Mouse (Mus musculus) heart, embryonic 16.5 days (tissue): ENCODE results near the gene Tssk4. TPM values are rescaled to one million over a fixed set of nuclear protein-coding genes. Genes with fewer than 3 reads are reported as not detected.

Source experiments
- ATAC-seq: fragments of 200-750 bp; cut with Nextera tagmentation; replicated peaks from 2 replicates; pipeline ENCODE4 v1.8.0; 2017; ENCODE audit warnings: moderate number of reproducible peaks; ENCODE audit not compliant: insufficient read depth, low FRiP score; ENCODE audit errors: extremely low read depth
- H3K27ac ChIP-seq: fragments of 300-500 bp; sonication (generic); 2 replicates; pipeline ENCODE4 v1.5.1; 2014; ENCODE audit warnings: mild to moderate bottlenecking, low read length, control low read depth, moderate library complexity
- H3K27me3 ChIP-seq: fragments of 300-500 bp; sonication (generic); 2 replicates; pipeline ENCODE4 v1.6.1; 2014; ENCODE audit warnings: low read length, mixed read lengths; ENCODE audit not compliant: control insufficient read depth, insufficient read depth
- H3K36me3 ChIP-seq: fragments of 300-500 bp; sonication (generic); 2 replicates; pipeline ENCODE4 v1.6.1; 2014; ENCODE audit not compliant: control insufficient read depth, insufficient read depth
- H3K4me1 ChIP-seq: fragments of 300-500 bp; sonication (generic); 2 replicates; pipeline ENCODE4 v1.6.1; 2014; ENCODE audit warnings: low read length, mixed read lengths; ENCODE audit not compliant: control insufficient read depth, insufficient read depth
- H3K4me2 ChIP-seq: fragments of 300-500 bp; sonication (generic); 2 replicates; pipeline ENCODE4 v1.6.1; 2014; ENCODE audit warnings: low read depth, mild to moderate bottlenecking, control low read depth, low read length
- H3K4me3 ChIP-seq: fragments of 300-500 bp; sonication (generic); 2 replicates; pipeline ENCODE4 v1.5.1; 2014; ENCODE audit warnings: mild to moderate bottlenecking, control low read depth, low read length
- H3K9ac ChIP-seq: fragments of 300-500 bp; sonication (generic); 2 replicates; pipeline ENCODE4 v1.6.1; 2014; ENCODE audit warnings: low read length, control low read depth
- H3K9me3 ChIP-seq: fragments of 300-500 bp; sonication (generic); replicated peaks from 2 replicates; pipeline ENCODE4 v1.6.1; 2016; ENCODE audit warnings: low read length; ENCODE audit not compliant: control insufficient read depth
- WGBS: fragments of 180-500 bp; shearing (Covaris S2); extraction: QIAGEN DNeasy Blood & Tissue Kit; methylation state at CpG from one replicate; pipeline ENCODE4 v1.1.7; 2014; 5-methylcytosine and 5-hydroxymethylcytosine counted together
- polyA plus RNA-seq: library from polyadenylated mRNA; unstranded; fragments of >200 nt; fragmentation: Nextera tagmentation; extraction: Ambion mirVana; gene quantifications from 2 replicates; pipeline ENCODE4 v1.2.1, GENCODE M21; 2015

Gene Tssk4
- polyA plus RNA-seq, 1 experiment from 2014 or later, result 0.22 TPM

GRCm38 (mm10) chr14:55615876-55616275 lies 34.1 kb upstream of the Tssk4 start:
- ATAC-seq, result no peak
- 53% methylated on average over 2 of the region's 2 CpGs for WGBS
- H3K36me3 ChIP-seq, result no peaks in the 10 kb centered on the region
- H3K9me3 ChIP-seq, result no peaks in the 10 kb centered on the region
- no peaks in the 10 kb centered on the region for H3K27me3 ChIP-seq
- no peak overlapping the region for H3K27ac ChIP-seq
- H3K4me2 ChIP-seq, result no peak overlapping the region
- peaks cover 10% of the 10 kb centered on the region for H3K4me1 ChIP-seq
- H3K9ac ChIP-seq, result no peak overlapping the region
- no peak overlapping the region for H3K4me3 ChIP-seq

DNA sequence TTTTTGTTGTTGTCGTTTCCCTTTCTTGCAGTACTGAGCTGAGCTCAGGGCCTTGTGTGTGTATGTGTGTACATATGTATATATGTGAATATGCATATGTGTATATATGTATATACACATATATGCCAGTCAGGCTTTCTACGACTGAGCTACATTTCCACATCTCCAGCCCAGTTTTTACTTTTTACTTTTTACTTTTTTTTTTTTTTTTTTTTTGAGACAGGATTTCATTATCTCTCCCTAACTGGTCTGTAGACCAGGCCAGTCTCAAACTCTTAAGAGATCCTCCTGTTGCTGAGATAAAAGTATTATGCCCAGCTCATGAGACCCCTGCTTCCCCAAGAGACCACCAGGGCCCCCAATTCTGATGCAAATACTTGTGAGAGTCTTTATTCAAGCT lies 33.1 kb upstream of the Tssk4 start:
- Histone ChIP-seq H3K27me3 (no peaks in the 10 kb centered on the region), H3K27ac (no peak overlapping the region), H3K4me2 (no peak overlapping the region), H3K4me1 (peaks cover 10% of the 10 kb centered on the region), H3K9ac (no peak overlapping the region), H3K36me3 (no peaks in the 10 kb centered on the region), H3K9me3 (no peaks in the 10 kb centered on the region), H3K4me3 (no peak overlapping the region)
- no peak for ATAC-seq
- 84% methylated on average over 2 of the region's 2 CpGs for WGBS

- Histone ChIP-seq H3K27me3 (no peaks in the 10 kb centered on the region), H3K4me1 (peaks cover 10% of the 10 kb centered on the region), H3K36me3 (no peaks in the 10 kb centered on the region), H3K9ac (peak within 1 kb of the TSS; percentile 38), H3K4me3 (peak within 1 kb of the TSS; percentile 33), H3K27ac (0 out of 2 replicates have a peak within 1 kb of the TSS, but pooled peaks have one; percentile 16), H3K9me3 (no peaks in the 10 kb centered on the region), H3K4me2 (peak within 1 kb of the TSS; percentile 61)
- ATAC-seq, result peak; percentile 80
- 6% methylated on average over 21 of the region's 21 CpGs for WGBS
Observed at GRCm38 (mm10) chr14:55617822-55618221, 32.2 kb upstream of the Tssk4 start, which contains the start of gene Rec8. Gene Rec8 (plus strand): TSS chr14:55618037.

DNA sequence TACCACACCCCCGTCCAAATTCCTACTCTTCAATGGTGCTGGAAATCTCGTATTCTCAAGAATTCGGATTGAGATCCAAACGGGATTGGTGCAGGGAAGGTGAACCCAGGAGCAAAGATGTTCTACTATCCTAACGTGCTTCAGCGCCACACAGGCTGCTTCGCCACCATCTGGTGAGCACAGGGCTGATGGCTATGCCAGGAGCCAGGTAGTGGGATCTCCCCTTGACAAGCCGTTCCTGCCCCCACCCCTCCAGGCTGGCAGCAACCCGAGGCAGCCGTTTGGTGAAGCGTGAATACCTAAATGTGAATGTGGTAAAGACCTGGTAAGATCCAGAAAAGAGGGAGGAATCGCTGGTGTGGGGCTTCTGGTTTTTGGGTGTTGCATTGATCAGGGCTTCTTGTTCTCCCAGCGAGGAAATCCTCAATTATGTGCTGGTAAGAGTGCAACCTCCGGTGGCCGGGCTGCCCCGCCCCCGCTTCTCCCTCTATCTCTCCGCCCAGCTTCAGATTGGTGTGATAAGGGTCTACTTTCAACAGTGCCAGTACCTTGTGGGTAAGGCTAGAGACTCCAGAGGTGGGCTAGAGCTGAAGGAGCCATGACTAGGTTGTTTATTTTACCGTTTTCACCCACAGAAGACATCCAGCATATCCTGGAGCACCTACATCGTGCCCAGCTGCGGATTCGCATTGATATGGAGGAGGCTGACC lies 31.3 kb upstream of the Tssk4 start:
- peaks cover 10% of the 10 kb centered on the region for H3K4me1 ChIP-seq
- no peak for ATAC-seq
- H3K9me3 ChIP-seq, result no peaks in the 10 kb centered on the region
- peak overlapping the region; percentile 61 for H3K4me2 ChIP-seq
- 0 out of 2 replicates have a peak overlapping the region, but pooled peaks have one; percentile 38 for H3K9ac ChIP-seq
- no peak overlapping the region for H3K27ac ChIP-seq
- no peaks in the 10 kb centered on the region for H3K36me3 ChIP-seq
- no peaks in the 10 kb centered on the region for H3K27me3 ChIP-seq
- H3K4me3 ChIP-seq, result peak overlapping the region; percentile 33
- WGBS, result 28% methylated on average over 22 of the region's 22 CpGs

DNA sequence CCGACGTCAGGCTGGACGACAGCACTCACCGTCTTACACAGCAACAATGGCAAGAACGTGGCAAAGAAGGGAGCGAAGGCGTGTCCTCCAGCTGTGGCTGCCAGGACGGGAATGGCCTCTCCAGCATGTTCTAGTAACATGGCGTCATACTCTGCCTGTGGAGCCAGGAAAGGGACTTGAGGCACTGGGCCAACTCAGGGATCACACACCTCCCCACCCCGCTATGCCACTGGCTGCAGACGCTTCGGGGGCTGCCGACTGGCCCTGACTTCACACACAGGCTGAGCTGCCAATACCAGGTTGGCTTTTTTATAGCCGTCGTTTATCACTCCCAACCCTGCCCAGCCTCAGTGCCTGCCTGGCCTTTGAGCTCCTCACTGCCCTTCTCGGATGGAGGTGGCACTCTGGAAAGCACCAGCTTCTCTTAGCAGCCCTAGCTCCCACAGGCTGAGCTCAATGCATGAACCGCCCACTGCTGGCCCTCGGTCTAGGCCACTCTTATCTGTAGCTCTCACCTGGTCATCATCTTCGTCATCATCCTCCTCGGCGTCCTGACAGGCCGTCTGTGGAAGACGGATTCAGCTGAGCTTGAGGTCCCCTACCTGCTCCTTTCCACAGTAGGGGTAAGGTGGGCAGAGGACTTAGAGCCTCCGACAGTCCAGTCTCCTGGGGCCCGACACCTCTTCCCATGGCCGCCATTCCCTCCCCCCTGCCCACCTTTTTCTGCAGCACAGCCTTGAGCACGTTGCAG lies 21.7 kb upstream of the Tssk4 start:
- Histone ChIP-seq H3K4me1 (no peaks in the 10 kb centered on the region), H3K4me2 (no peak overlapping the region), H3K9me3 (no peaks in the 10 kb centered on the region), H3K4me3 (no peak overlapping the region), H3K27ac (no peak overlapping the region), H3K27me3 (no peaks in the 10 kb centered on the region), H3K9ac (no peak overlapping the region), H3K36me3 (peaks cover 77% of the 10 kb centered on the region)
- no peak for ATAC-seq
- WGBS, result 89% methylated on average over 27 of the region's 27 CpGs

GRCm38 (mm10) chr14:55629312-55629711 lies 20.7 kb upstream of the Tssk4 start:
- Histone ChIP-seq H3K9me3 (no peaks in the 10 kb centered on the region), H3K4me1 (no peaks in the 10 kb centered on the region), H3K9ac (no peak overlapping the region), H3K27ac (no peak overlapping the region), H3K27me3 (no peaks in the 10 kb centered on the region), H3K36me3 (peaks cover 84% of the 10 kb centered on the region), H3K4me2 (no peak overlapping the region), H3K4me3 (no peak overlapping the region)
- 54% methylated on average over 5 of the region's 5 CpGs for WGBS
- no peak for ATAC-seq

GRCm38 (mm10) chr14:55634874-55635522 lies 15.0 kb upstream of the Tssk4 start:
- peaks cover 11% of the 10 kb centered on the region for H3K4me1 ChIP-seq
- H3K36me3 ChIP-seq, result peaks cover 71% of the 10 kb centered on the region
- H3K9me3 ChIP-seq, result no peaks in the 10 kb centered on the region
- peak overlapping the region; percentile 84 for H3K9ac ChIP-seq
- peak; percentile 31 for ATAC-seq
- no peaks in the 10 kb centered on the region for H3K27me3 ChIP-seq
- H3K27ac ChIP-seq, result peak overlapping the region; percentile 69
- peak overlapping the region; percentile 81 for H3K4me3 ChIP-seq
- H3K4me2 ChIP-seq, result peak overlapping the region; percentile 89
- WGBS, result 3% methylated on average over 23 of the region's 23 CpGs

DNA sequence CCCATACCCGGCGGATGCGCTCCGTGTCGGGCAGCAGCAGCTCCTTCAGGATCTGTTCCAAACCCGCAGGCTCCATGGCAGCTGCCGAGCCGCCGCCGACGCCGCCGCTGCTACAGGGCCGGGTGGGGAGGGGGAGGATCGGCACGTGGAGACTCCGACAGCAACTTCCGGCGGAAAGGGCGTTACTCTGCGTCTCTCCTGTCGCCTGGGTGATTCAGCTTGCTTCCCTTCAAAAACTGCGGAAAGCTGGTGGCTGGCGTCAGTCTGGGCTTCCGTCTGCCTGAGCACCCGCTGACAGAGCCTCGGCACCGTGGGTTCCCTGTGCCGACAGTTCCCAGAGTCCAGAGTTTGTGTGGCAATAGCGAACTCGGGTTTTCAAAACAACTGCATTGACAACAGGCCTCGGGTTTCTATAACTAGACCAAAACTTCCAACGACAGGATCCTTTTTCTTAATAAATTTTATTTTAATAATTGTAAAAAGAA lies 14.4 kb upstream of the Tssk4 start, which contains the start of gene Ipo4:
Ipo4 (minus strand) TSS at position 435 of the 485 bp plus-strand sequence.
- H3K9ac ChIP-seq, result peak within 1 kb of the TSS; percentile 84
- peak; percentile 88 for ATAC-seq
- under 1% methylated on average over 33 of the region's 33 CpGs for WGBS

More for the DNA sequence above, 14.4 kb upstream of the Tssk4 start, which contains the start of gene Ipo4:
- Histone ChIP-seq H3K4me3 (peak within 1 kb of the TSS; percentile 81), H3K4me1 (peaks cover 11% of the 10 kb centered on the region), H3K4me2 (peak within 1 kb of the TSS; percentile 89), H3K9me3 (no peaks in the 10 kb centered on the region), H3K27me3 (no peaks in the 10 kb centered on the region), H3K27ac (peak within 1 kb of the TSS; percentile 69), H3K36me3 (peaks cover 71% of the 10 kb centered on the region)
